Mouse (Mus musculus) olfactory bulb, adult 2 months (tissue): ENCODE measurements at regions not wholly inside any gene's neighbourhood (a gene's known extent, or its start where the extent isn't known, plus 50 kb on each side); places are given as distances from the start of the nearest gene placed in this dataset.

ENCODE experiments used
- H3K27ac ChIP-seq: fragments of 200-500 bp; 2 replicates; pipeline ENCODE4 v1.5.1; 2012; ENCODE audit warnings: low read depth, low read length; ENCODE audit not compliant: insufficient read depth
- H3K4me1 ChIP-seq: fragments of 200-500 bp; 2 replicates; pipeline ENCODE4 v1.6.1; 2012; ENCODE audit warnings: low read length; ENCODE audit not compliant: control insufficient read depth, insufficient read depth
- H3K4me3 ChIP-seq: fragments of 200-500 bp; 2 replicates; pipeline ENCODE4 v1.5.1; 2012; ENCODE audit warnings: mild to moderate bottlenecking, low read depth, low read length, moderate library complexity; ENCODE audit not compliant: insufficient read depth
- CTCF ChIP-seq: fragments of 200-500 bp; IDR thresholded peaks from 2 replicates; pipeline ENCODE4 v1.5.1; 2012; ENCODE audit warnings: low read depth, mild to moderate bottlenecking, low read length, moderate library complexity; ENCODE audit not compliant: insufficient read depth
- POLR2A ChIP-seq: fragments of 200-500 bp; IDR thresholded peaks from 2 replicates; pipeline ENCODE4 v1.6.1; 2012; ENCODE audit warnings: mild to moderate bottlenecking, low read depth, low read length, moderate library complexity; ENCODE audit not compliant: insufficient read depth
- WGBS: fragments of 180-500 bp; shearing (Covaris S2); methylation state at CpG from one replicate; pipeline ENCODE4 v1.1.7; 2018; 5-methylcytosine and 5-hydroxymethylcytosine counted together

GRCm38 (mm10) chr2:117882890-117883289 is 228.8 kb upstream of the Thbs1 start:
- 96% methylated on average over 2 of the region's 2 CpGs for WGBS
- TF ChIP-seq CTCF = no peak
- no peak for TF ChIP-seq POLR2A
- no peak overlapping the region for H3K4me3 ChIP-seq
- no peaks in the 10 kb centered on the region for H3K4me1 ChIP-seq
- no peak overlapping the region for H3K27ac ChIP-seq

- H3K27ac ChIP-seq = no peak overlapping the region
- no peak for TF ChIP-seq CTCF
- no peak for TF ChIP-seq POLR2A
- WGBS = 90% methylated on average over 3 of the region's 3 CpGs
- no peaks in the 10 kb centered on the region for H3K4me1 ChIP-seq
- no peak overlapping the region for H3K4me3 ChIP-seq
These were observed 225.2 kb upstream of the Thbs1 start for GRCm38 (mm10) chr2:117886516-117886915.

- Histone ChIP-seq H3K27ac (no peak overlapping the region), H3K4me3 (no peak overlapping the region), H3K4me1 (no peaks in the 10 kb centered on the region)
- TF ChIP-seq POLR2A = no peak
- TF ChIP-seq CTCF = no peak
- WGBS = 93% methylated on average over 2 of the region's 2 CpGs
These were observed 210.4 kb upstream of the Thbs1 start for GRCm38 (mm10) chr2:117901311-117901710.

- no peaks in the 10 kb centered on the region for H3K4me1 ChIP-seq
- H3K4me3 ChIP-seq = no peak overlapping the region
- WGBS = 75% methylated on average over 5 of the region's 5 CpGs
- TF ChIP-seq POLR2A = no peak
- TF ChIP-seq CTCF = no peak
- H3K27ac ChIP-seq = no peak overlapping the region
These were observed 208.8 kb upstream of the Thbs1 start for GRCm38 (mm10) chr2:117902837-117903236.

- no peak overlapping the region for H3K27ac ChIP-seq
- TF ChIP-seq POLR2A (no peak), CTCF (no peak)
- no peak overlapping the region for H3K4me3 ChIP-seq
- no peaks in the 10 kb centered on the region for H3K4me1 ChIP-seq
- 74% methylated on average over 2 of the region's 2 CpGs for WGBS
These were observed 208.0 kb upstream of the Thbs1 start for GRCm38 (mm10) chr2:117903705-117904104.

GRCm38 (mm10) chr2:117906509-117906908 is 205.2 kb upstream of the Thbs1 start:
- Histone ChIP-seq H3K4me3 (no peak overlapping the region), H3K27ac (no peak overlapping the region), H3K4me1 (no peaks in the 10 kb centered on the region)
- TF ChIP-seq CTCF (no peak), POLR2A (no peak)
- WGBS = 98% methylated on average over 2 of the region's 2 CpGs

GRCm38 (mm10) chr2:117910781-117911180 is 200.9 kb upstream of the Thbs1 start:
- 72% methylated on average over 1 of the region's 1 CpGs for WGBS

GRCm38 (mm10) chr2:117912722-117913121 is 199.0 kb upstream of the Thbs1 start:
- Histone ChIP-seq H3K27ac (no peak overlapping the region), H3K4me1 (no peaks in the 10 kb centered on the region), H3K4me3 (no peak overlapping the region)
- TF ChIP-seq POLR2A (no peak), CTCF (no peak)
- 77% methylated on average over 2 of the region's 2 CpGs for WGBS

More at GRCm38 (mm10) chr2:117910781-117911180, 200.9 kb upstream of the Thbs1 start:
- Histone ChIP-seq H3K27ac (no peak overlapping the region), H3K4me3 (no peak overlapping the region), H3K4me1 (no peaks in the 10 kb centered on the region)
- no peak for TF ChIP-seq CTCF
- TF ChIP-seq POLR2A = no peak

GRCm38 (mm10) chr2:117913846-117914245 is 197.8 kb upstream of the Thbs1 start:
- 93% methylated on average over 4 of the region's 4 CpGs for WGBS
- TF ChIP-seq CTCF (no peak), POLR2A (no peak)
- no peak overlapping the region for H3K27ac ChIP-seq
- no peak overlapping the region for H3K4me3 ChIP-seq
- H3K4me1 ChIP-seq = no peaks in the 10 kb centered on the region

GRCm38 (mm10) chr2:117915821-117916220 is 195.9 kb upstream of the Thbs1 start:
- WGBS = 96% methylated on average over 2 of the region's 2 CpGs
- no peak for TF ChIP-seq POLR2A
- no peak for TF ChIP-seq CTCF
- Histone ChIP-seq H3K4me1 (no peaks in the 10 kb centered on the region), H3K27ac (no peak overlapping the region), H3K4me3 (no peak overlapping the region)
